Mouse (Mus musculus): ENCODE results near the gene Msx1. TPM values are rescaled to one million over a fixed set of nuclear protein-coding genes. Genes with fewer than 3 reads are reported as not detected.
"Not testable (repeated sequence)": the region's sequence is repeated elsewhere in the genome, so short reads cannot be mapped to it uniquely, and the experiment has no call there.

Gene Msx1
- polyA plus RNA-seq, 1 experiment: 1.2 TPM

DNA sequence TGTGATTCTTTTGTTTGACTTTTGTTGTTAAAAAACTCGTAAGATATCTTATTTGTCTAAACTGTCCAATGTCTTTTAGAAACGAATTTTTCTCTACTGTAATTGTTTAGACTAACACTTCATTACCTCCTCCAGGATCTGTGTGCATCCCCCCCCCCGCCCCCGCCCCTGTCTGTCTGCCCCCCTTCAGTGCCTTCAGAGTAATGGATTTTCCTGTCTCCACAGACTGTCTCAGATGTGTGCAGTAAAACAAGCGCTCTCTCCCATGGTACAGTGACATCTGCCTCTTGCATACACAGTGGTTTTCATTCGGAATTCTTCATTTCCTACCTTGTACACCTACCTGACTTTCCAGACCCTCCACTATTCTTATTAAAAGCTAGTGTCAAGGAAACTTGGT lies 29.9 kb upstream of the Msx1 start:
- Histone ChIP-seq H3K36me3 (ENCODE audit: control insufficient read depth, insufficient read depth, low read length) (no peaks in the 10 kb centered on the region), H3K27ac (ENCODE audit: insufficient read depth, low read depth, low read length) (no peak overlapping the region), H3K27me3 (ENCODE audit: control insufficient read depth, insufficient read depth, low read length) (no peaks in the 10 kb centered on the region), H3K4me1 (ENCODE audit: control insufficient read depth, insufficient read depth, insufficient read length, low read length) (no peaks in the 10 kb centered on the region), H3K4me3 (ENCODE audit: low read depth, low read length) (no peak overlapping the region)
- whole genome bisulfite sequencing: 61% methylated on average over 6 of the region's 6 CpGs
- TF ChIP-seq CTCF (IDR thresholded peaks at IDR 0.05; ENCODE audit: extremely low read depth, insufficient read length, insufficient replicate concordance, low read depth, low read length): no peak
- TF ChIP-seq POLR2A (IDR thresholded peaks at IDR 0.05; ENCODE audit: low read depth, low read length): no peak

DNA sequence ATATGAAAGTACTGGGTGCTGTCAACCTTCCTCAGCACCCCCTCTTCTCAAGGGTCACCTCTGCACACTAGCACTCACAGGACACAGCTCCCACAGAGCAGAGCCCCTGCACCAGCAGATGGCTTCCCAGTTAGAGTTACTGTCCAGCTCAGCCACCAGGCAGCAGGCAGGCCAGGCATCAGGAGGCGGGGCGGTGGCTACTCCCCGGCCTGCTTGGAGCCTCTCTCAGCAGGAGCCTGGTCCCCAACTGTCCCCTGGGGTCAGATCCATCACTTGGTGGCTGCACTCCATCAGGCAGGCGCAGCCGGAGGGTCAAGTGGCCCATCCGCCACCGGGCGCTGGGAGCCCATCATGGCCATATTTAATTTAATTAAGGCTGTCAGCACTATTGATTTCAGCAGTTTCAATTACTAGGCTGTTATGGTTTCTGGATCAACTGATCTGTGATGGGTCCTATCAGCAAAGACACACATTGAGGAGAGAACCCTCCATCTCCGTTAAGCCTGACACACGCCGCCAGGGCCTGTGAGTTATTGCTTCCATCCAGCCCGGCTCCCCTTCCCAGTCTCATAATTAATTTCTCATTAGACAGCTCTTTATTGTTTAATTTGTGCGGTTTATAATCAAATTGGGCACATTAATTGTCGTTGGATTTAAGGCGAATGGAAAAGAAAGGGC lies 27.1 kb upstream of the Msx1 start:
- TF ChIP-seq POLR2A (IDR thresholded peaks at IDR 0.05; ENCODE audit: low read depth, low read length) (no peak), CTCF (IDR thresholded peaks at IDR 0.05; ENCODE audit: extremely low read depth, insufficient read length, insufficient replicate concordance, low read depth, low read length) (no peak)
- Histone ChIP-seq H3K27me3 (ENCODE audit: control insufficient read depth, insufficient read depth, low read length) (no peaks in the 10 kb centered on the region), H3K36me3 (ENCODE audit: control insufficient read depth, insufficient read depth, low read length) (no peaks in the 10 kb centered on the region), H3K4me3 (ENCODE audit: low read depth, low read length) (no peak overlapping the region), H3K4me1 (ENCODE audit: control insufficient read depth, insufficient read depth, insufficient read length, low read length) (no peaks in the 10 kb centered on the region), H3K27ac (ENCODE audit: insufficient read depth, low read depth, low read length) (no peak overlapping the region)
- 71% methylated on average over 15 of the region's 15 CpGs for WGBS

DNA sequence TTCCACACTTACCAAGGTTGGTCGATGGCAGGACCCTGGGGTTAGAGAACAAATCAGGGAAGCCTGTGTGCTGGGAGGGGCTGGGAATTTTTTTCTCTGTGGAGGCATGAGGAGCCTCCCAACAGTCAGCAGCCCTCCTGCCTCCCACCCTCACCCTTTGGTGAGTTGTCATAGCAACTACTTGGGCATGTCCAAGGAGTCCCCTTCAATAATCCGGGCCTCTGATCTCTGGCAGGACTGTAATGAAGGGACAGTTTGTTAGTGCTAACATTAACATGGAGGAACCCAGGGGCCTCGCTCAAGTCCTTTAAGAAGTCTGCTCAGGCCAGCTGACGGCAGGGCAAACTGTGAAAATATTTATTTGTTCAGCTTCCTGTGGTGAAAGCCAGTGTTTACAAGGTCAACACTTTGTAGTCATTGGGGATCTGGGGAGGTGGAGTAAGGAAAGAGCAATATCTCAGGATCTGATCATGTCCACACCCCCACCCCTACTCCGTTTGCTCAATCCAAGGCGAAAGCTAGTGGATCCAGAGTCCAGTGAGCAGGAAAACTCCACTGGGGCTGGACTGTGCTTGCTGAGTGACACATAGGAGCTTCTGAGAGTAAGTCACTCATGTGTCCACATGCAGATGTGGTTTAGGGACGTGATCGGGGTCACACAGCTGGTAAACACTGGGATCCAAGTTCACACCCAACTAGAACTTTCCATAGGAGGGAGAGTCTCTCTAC lies 24.8 kb upstream of the Msx1 start:
- Histone ChIP-seq H3K27me3 (ENCODE audit: control insufficient read depth, insufficient read depth, low read length) (no peaks in the 10 kb centered on the region), H3K4me3 (ENCODE audit: low read depth, low read length) (no peak overlapping the region), H3K4me1 (ENCODE audit: control insufficient read depth, insufficient read depth, insufficient read length, low read length) (no peaks in the 10 kb centered on the region), H3K27ac (ENCODE audit: insufficient read depth, low read depth, low read length) (no peak overlapping the region), H3K36me3 (ENCODE audit: control insufficient read depth, insufficient read depth, low read length) (no peaks in the 10 kb centered on the region)
- TF ChIP-seq POLR2A (IDR thresholded peaks at IDR 0.05; ENCODE audit: low read depth, low read length): no peak
- TF ChIP-seq CTCF (IDR thresholded peaks at IDR 0.05; ENCODE audit: extremely low read depth, insufficient read length, insufficient replicate concordance, low read depth, low read length): no peak
- WGBS: 26% methylated on average over 8 of the region's 8 CpGs

DNA sequence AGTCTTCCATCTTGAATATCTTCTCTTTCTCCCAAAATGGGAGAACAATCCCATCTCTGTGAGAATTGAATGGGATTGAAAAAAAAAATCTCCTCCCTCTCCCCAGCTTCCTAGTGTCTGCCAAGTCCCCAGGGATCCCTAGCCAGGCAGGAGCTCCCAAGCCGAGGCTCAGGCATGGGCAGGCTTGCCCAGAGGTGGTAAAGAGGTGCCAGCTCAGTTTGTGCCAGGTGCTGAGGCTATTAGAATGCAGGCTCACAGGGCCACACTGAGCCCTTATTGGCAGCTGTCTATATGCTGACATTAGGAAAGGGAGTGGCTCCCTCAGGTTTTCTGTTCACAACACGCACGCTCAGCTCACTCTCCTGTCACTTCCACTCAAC lies 11.9 kb upstream of the Msx1 start:
- Histone ChIP-seq H3K27me3 (ENCODE audit: control insufficient read depth, insufficient read depth, low read length) (peaks cover 13% of the 10 kb centered on the region; the same call in 1 of the 2 replicates), H3K4me3 (ENCODE audit: low read depth, low read length) (no peak overlapping the region), H3K36me3 (ENCODE audit: control insufficient read depth, insufficient read depth, low read length) (no peaks in the 10 kb centered on the region), H3K27ac (ENCODE audit: insufficient read depth, low read depth, low read length) (no peak overlapping the region), H3K4me1 (ENCODE audit: control insufficient read depth, insufficient read depth, insufficient read length, low read length) (no peaks in the 10 kb centered on the region)
- TF ChIP-seq CTCF (IDR thresholded peaks at IDR 0.05; ENCODE audit: extremely low read depth, insufficient read length, insufficient replicate concordance, low read depth, low read length) (no peak), POLR2A (IDR thresholded peaks at IDR 0.05; ENCODE audit: low read depth, low read length) (no peak)
- 29% methylated on average over 3 of the region's 3 CpGs for WGBS

DNA sequence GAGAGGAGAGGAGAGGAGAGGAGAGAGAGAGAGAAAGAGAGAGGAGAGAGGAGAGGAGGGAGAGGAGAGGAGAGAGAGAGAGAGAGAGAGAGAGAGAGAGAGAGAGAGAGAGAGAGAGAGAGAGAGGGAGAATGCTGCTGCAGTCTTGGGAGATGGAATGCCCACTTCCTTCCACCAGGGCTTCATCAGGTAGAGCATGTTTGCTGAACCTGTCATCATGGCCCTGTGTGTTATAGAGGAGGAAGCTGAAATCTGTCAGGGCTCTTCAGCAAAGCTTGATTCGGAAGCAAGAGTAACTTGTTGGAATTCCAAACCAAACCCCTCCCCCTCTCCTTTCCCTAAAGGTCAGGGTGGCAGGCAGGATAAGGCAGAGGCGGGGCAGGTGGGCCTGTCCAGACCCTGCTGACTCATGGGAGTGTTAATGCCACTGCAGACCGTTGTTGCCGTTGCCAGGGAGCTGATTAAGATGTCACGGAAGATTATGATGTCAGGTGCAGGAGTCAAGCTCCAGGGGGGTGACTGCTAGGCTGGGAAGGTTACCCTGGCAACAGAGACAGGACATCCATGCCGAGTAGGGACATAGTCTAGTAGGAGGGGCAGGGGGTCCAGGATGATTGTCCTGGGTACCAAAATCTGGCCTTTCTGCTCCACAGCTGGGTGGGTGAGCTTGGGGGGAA lies 11.3 kb upstream of the Msx1 start:
- Histone ChIP-seq H3K4me1 (ENCODE audit: control insufficient read depth, insufficient read depth, insufficient read length, low read length) (no peaks in the 10 kb centered on the region), H3K27ac (ENCODE audit: insufficient read depth, low read depth, low read length) (no peak overlapping the region), H3K4me3 (ENCODE audit: low read depth, low read length) (no peak overlapping the region), H3K36me3 (ENCODE audit: control insufficient read depth, insufficient read depth, low read length) (no peaks in the 10 kb centered on the region), H3K27me3 (ENCODE audit: control insufficient read depth, insufficient read depth, low read length) (peaks cover 13% of the 10 kb centered on the region; the same call in 1 of the 2 replicates)
- no peak for TF ChIP-seq CTCF (IDR thresholded peaks at IDR 0.05; ENCODE audit: extremely low read depth, insufficient read length, insufficient replicate concordance, low read depth, low read length)
- TF ChIP-seq POLR2A (IDR thresholded peaks at IDR 0.05; ENCODE audit: low read depth, low read length): no peak
- WGBS: 4% methylated on average over 6 of the region's 6 CpGs

DNA sequence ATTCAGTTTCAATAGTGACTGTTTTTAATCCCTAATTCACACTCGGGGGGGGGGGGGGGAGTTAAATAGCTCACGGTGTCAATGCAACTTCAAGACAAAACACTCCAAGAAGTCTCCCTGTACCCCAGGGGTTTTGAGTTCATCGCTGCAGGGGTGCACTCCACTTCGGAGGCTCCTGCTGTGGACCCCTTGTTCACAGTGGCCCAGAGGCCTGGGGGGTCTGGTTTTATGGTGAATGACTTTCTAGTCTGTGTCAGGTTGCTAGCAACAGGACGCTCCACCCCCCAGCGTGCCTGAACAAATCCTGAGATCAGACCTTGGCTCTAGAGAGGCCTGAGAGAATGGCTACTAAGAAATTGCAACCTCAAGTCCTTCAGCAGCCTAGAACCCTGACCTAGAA lies 8.4 kb upstream of the Msx1 start:
- Histone ChIP-seq H3K27ac (ENCODE audit: insufficient read depth, low read depth, low read length) (no peak overlapping the region), H3K27me3 (ENCODE audit: control insufficient read depth, insufficient read depth, low read length) (peaks cover 39% of the 10 kb centered on the region), H3K36me3 (ENCODE audit: control insufficient read depth, insufficient read depth, low read length) (no peaks in the 10 kb centered on the region), H3K4me1 (ENCODE audit: control insufficient read depth, insufficient read depth, insufficient read length, low read length) (no peaks in the 10 kb centered on the region), H3K4me3 (ENCODE audit: low read depth, low read length) (no peak overlapping the region)
- WGBS: 7% methylated on average over 6 of the region's 6 CpGs
- TF ChIP-seq CTCF (IDR thresholded peaks at IDR 0.05; ENCODE audit: extremely low read depth, insufficient read length, insufficient replicate concordance, low read depth, low read length) (no peak), POLR2A (IDR thresholded peaks at IDR 0.05; ENCODE audit: low read depth, low read length) (no peak)

DNA sequence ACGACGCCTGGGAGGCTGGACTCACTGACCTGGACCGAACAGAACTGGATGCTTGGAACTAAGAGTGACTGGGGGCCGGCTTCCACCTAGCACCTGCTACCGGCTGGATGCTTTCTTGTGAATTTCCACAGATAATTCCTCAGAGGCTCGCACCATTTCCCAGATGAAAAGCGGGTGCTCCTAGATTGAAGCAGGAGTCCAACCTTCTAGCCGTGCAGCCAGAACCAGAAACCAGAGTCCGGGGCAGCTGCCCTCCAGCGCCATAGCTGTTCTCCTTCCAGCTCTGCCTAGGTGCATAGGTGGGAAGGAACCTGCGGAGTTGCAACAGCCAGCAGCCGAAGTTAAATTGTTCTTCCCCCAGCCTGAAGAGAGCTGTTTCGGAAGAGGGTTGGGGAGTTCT lies 7.6 kb upstream of the Msx1 start:
- TF ChIP-seq CTCF (IDR thresholded peaks at IDR 0.05; ENCODE audit: extremely low read depth, insufficient read length, insufficient replicate concordance, low read depth, low read length): no peak
- no peak for TF ChIP-seq POLR2A (IDR thresholded peaks at IDR 0.05; ENCODE audit: low read depth, low read length)
- WGBS: 6% methylated on average over 13 of the region's 13 CpGs
- Histone ChIP-seq H3K27ac (ENCODE audit: insufficient read depth, low read depth, low read length) (no peak overlapping the region), H3K27me3 (ENCODE audit: control insufficient read depth, insufficient read depth, low read length) (peaks cover 46% of the 10 kb centered on the region), H3K4me3 (ENCODE audit: low read depth, low read length) (no peak overlapping the region), H3K36me3 (ENCODE audit: control insufficient read depth, insufficient read depth, low read length) (no peaks in the 10 kb centered on the region), H3K4me1 (ENCODE audit: control insufficient read depth, insufficient read depth, insufficient read length, low read length) (no peaks in the 10 kb centered on the region)

DNA sequence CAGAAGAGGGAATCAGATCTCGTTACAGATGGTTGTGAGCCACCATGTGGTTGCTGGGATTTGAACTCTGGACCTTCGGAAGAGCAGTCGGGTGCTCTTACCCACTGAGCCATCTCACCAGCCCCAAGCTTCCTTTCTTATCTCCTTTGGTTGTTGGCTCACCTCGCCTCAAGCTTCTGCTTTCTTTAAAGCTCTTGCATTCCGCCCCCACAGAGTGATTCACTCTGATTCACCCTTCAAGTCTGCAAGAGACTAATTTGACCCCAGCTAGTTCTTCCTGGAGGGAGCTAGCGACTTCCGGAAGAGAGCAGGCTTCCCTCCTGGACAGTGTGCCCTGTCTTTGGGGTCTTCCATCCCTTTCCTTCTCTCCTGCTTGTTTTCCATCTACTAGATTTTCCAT lies 6.1 kb upstream of the Msx1 start:
- H3K4me3 ChIP-seq (ENCODE audit: low read depth, low read length); H3K36me3 ChIP-seq (ENCODE audit: control insufficient read depth, insufficient read depth, low read length); H3K4me1 ChIP-seq (ENCODE audit: control insufficient read depth, insufficient read depth, insufficient read length, low read length); H3K27ac ChIP-seq (ENCODE audit: insufficient read depth, low read depth, low read length): not testable (repeated sequence)
- peaks cover 58% of the 10 kb centered on the region for H3K27me3 ChIP-seq (ENCODE audit: control insufficient read depth, insufficient read depth, low read length)
- WGBS: 17% methylated on average over 6 of the region's 7 CpGs

Measured in small intestine, adult 2 months (tissue).